Mouse (Mus musculus): Measurements from ENCODE around the gene Gstp2. TPM values are rescaled to one million over a fixed set of nuclear protein-coding genes. Genes with fewer than 3 reads are reported as not detected.
A peak's percentile ranks its signal among the peaks of the same experiment; 100 is the strongest.
"Not testable (repeated sequence)": the region's sequence is repeated elsewhere in the genome, so short reads cannot be mapped to it uniquely, and the experiment has no call there.

Gene Gstp2
- polyA plus RNA-seq, 1 experiment: 12.9 TPM

- Histone ChIP-seq H3K4me1 (ENCODE audit: control insufficient read depth, insufficient read depth, low read length) (peaks cover 2% of the 10 kb centered on the region; the same call in 1 of the 2 replicates), H3K4me3 (ENCODE audit: insufficient read depth, low read length) (peak within 1 kb of the TSS; percentile 64), H3K27ac (ENCODE audit: insufficient read depth, low read length) (0 out of 2 replicates have a peak within 1 kb of the TSS, but pooled peaks have one; percentile 55)
- TF ChIP-seq CTCF (IDR thresholded peaks at IDR 0.05; ENCODE audit: extremely low read depth, insufficient read depth, low read length) (no peak), POLR2A (IDR thresholded peaks at IDR 0.05; ENCODE audit: extremely low read depth, insufficient read depth, low read length) (peak; percentile 96)
Measured at GRCm38 (mm10) chr19:4037788-4038232, 8.0 kb downstream of the Gstp2 start, which contains the start of gene Gstp1. TSS of gene Gstp1 (minus strand) at chr19:4037985.

- peak overlapping the region; percentile 64 for H3K4me3 ChIP-seq (ENCODE audit: insufficient read depth, low read length)
- H3K4me1 ChIP-seq (ENCODE audit: control insufficient read depth, insufficient read depth, low read length); H3K27ac ChIP-seq (ENCODE audit: insufficient read depth, low read length): not testable (repeated sequence)
Measured at GRCm38 (mm10) chr19:4037154-4037787, 8.6 kb downstream of the Gstp2 start.

- no peak overlapping the region; the same call in 1 of the 2 replicates for H3K4me3 ChIP-seq (ENCODE audit: insufficient read depth, low read length)
- H3K4me1 ChIP-seq (ENCODE audit: control insufficient read depth, insufficient read depth, low read length): peaks cover 2% of the 10 kb centered on the region; the same call in 1 of the 2 replicates
- no peak overlapping the region for H3K27ac ChIP-seq (ENCODE audit: insufficient read depth, low read length)
- TF ChIP-seq POLR2A (IDR thresholded peaks at IDR 0.05; ENCODE audit: extremely low read depth, insufficient read depth, low read length) (no peak), CTCF (IDR thresholded peaks at IDR 0.05; ENCODE audit: extremely low read depth, insufficient read depth, low read length) (no peak)
Measured at GRCm38 (mm10) chr19:4036327-4037045, 9.3 kb downstream of the Gstp2 start.

DNA sequence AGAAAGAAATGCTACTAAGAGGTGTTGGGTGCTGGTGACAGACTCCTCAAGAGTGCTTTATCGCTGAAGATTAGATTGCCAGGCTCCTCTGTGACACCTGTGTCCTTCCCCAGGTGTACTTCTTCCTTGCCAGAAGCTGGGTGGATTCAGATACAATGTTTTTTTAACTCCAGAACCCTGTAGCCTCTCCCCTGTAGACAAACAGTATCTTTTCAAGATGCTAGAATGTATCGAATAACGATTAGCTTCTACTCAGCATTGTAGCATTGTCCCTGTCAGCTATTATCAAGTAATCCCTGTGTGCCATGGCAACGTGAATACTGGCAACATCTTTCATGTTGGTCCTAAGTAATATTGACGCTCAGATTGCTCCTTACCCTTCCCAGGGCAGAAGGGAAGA, 12.1 kb downstream of the Gstp2 start:
- H3K4me3 ChIP-seq (ENCODE audit: insufficient read depth, low read length): no peak overlapping the region
- H3K27ac ChIP-seq (ENCODE audit: insufficient read depth, low read length): no peak overlapping the region
- TF ChIP-seq POLR2A (IDR thresholded peaks at IDR 0.05; ENCODE audit: extremely low read depth, insufficient read depth, low read length) (no peak), CTCF (IDR thresholded peaks at IDR 0.05; ENCODE audit: extremely low read depth, insufficient read depth, low read length) (no peak)
- peaks cover 2% of the 10 kb centered on the region; the same call in 1 of the 2 replicates for H3K4me1 ChIP-seq (ENCODE audit: control insufficient read depth, insufficient read depth, low read length)

DNA sequence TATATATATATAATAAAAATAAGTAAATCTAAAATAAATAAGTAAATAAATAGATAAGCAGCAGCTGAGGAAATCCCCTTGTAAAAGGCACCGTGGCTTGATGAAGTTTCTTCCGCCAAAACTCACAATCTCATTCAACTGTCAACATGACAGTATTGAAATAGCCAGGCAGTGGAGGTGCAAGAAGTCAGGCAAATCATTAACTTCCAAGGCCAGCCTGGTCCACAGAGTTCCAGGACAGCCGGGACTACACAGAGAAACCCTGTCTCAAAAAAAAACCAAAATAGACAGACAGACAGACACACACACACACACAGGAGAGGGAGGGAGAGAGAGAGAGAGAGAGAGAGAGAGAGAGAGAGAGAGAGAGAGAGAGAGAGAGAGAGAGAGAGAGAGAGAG, 12.5 kb downstream of the Gstp2 start:
- Histone ChIP-seq H3K4me3 (ENCODE audit: insufficient read depth, low read length) (no peak overlapping the region), H3K4me1 (ENCODE audit: control insufficient read depth, insufficient read depth, low read length) (peaks cover 1% of the 10 kb centered on the region; the same call in 1 of the 2 replicates), H3K27ac (ENCODE audit: insufficient read depth, low read length) (no peak overlapping the region)
- no peak for TF ChIP-seq CTCF (IDR thresholded peaks at IDR 0.05; ENCODE audit: extremely low read depth, insufficient read depth, low read length)
- no peak for TF ChIP-seq POLR2A (IDR thresholded peaks at IDR 0.05; ENCODE audit: extremely low read depth, insufficient read depth, low read length)

GRCm38 (mm10) chr19:4032668-4033067, 13.2 kb downstream of the Gstp2 start:
- Histone ChIP-seq H3K4me1 (ENCODE audit: control insufficient read depth, insufficient read depth, low read length) (no peaks in the 10 kb centered on the region), H3K4me3 (ENCODE audit: insufficient read depth, low read length) (no peak overlapping the region), H3K27ac (ENCODE audit: insufficient read depth, low read length) (no peak overlapping the region)
- TF ChIP-seq POLR2A (IDR thresholded peaks at IDR 0.05; ENCODE audit: extremely low read depth, insufficient read depth, low read length) (no peak), CTCF (IDR thresholded peaks at IDR 0.05; ENCODE audit: extremely low read depth, insufficient read depth, low read length) (no peak)

GRCm38 (mm10) chr19:4027576-4027975, 18.2 kb downstream of the Gstp2 start:
- TF ChIP-seq POLR2A (IDR thresholded peaks at IDR 0.05; ENCODE audit: extremely low read depth, insufficient read depth, low read length): no peak
- no peak for TF ChIP-seq CTCF (IDR thresholded peaks at IDR 0.05; ENCODE audit: extremely low read depth, insufficient read depth, low read length)
- Histone ChIP-seq H3K4me1 (ENCODE audit: control insufficient read depth, insufficient read depth, low read length) (no peaks in the 10 kb centered on the region), H3K4me3 (ENCODE audit: insufficient read depth, low read length) (no peak overlapping the region), H3K27ac (ENCODE audit: insufficient read depth, low read length) (peak overlapping the region; percentile 77)

- no peak overlapping the region for H3K4me3 ChIP-seq (ENCODE audit: insufficient read depth, low read length)
- no peak for TF ChIP-seq CTCF (IDR thresholded peaks at IDR 0.05; ENCODE audit: extremely low read depth, insufficient read depth, low read length)
- no peak for TF ChIP-seq POLR2A (IDR thresholded peaks at IDR 0.05; ENCODE audit: extremely low read depth, insufficient read depth, low read length)
- no peaks in the 10 kb centered on the region for H3K4me1 ChIP-seq (ENCODE audit: control insufficient read depth, insufficient read depth, low read length)
- H3K27ac ChIP-seq (ENCODE audit: insufficient read depth, low read length): no peak overlapping the region
Measured at GRCm38 (mm10) chr19:4023185-4023584, 22.6 kb downstream of the Gstp2 start.

DNA sequence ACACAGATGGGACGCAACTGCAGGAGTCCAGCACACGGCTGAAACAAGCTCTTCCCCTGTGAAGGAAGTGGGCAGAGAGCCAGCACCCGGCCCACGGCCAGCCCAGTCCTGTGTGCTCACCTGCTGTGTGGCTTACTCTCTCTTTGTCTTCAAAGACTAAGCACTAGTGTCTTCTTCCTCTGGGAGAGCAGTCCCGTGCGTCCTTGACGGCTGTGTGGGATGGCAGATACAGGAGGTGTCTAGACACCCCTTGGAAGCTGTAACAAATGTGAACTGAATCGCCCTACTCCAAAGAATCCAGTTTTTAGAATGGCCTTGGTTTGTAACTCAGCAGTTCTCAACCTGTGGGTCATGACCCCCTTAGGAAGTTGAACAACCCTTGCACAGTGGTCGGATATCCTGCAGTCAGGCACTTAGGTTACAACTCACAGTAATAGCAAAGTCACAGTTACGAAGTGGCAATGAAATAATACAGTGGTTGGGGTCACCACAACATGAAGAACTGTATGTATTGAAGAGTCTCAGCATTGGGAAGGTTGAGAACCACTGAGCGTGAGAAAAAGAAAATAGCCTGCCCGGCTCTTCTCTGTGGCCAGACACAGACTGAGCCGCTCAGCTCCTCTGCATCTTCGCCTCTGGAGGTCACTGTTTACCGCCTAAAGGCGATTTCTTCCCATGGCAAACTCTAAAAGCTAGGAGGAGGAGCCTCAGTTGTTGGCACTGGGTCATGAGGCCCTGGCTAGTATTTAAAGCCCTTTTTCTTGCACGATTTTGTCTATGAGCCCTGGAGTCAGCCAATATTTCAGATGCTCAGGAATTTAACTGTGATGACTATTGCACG, 26.9 kb downstream of the Gstp2 start:
- no peak overlapping the region for H3K27ac ChIP-seq (ENCODE audit: insufficient read depth, low read length)
- TF ChIP-seq CTCF (IDR thresholded peaks at IDR 0.05; ENCODE audit: extremely low read depth, insufficient read depth, low read length) (peak; percentile 83), POLR2A (IDR thresholded peaks at IDR 0.05; ENCODE audit: extremely low read depth, insufficient read depth, low read length) (no peak)
- H3K4me1 ChIP-seq (ENCODE audit: control insufficient read depth, insufficient read depth, low read length): no peaks in the 10 kb centered on the region
- no peak overlapping the region for H3K4me3 ChIP-seq (ENCODE audit: insufficient read depth, low read length)

Measured in cortical plate, adult 2 months (tissue).